Mouse (Mus musculus) CD4-positive helper T cell, adult 2 months (primary cell): ENCODE measurements around the gene Clec16a.

Source experiments
- DNase-seq: peaks from one replicate; pipeline ENCODE4 v3.0.0-alpha.2; 2012; ENCODE audit warnings: low read depth, missing footprints, low spot score

The Clec16a gene

GRCm38 (mm10) chr16:10675612-10676011, 130.5 kb downstream of the Clec16a start:
- no peak for DNase-seq

DNA sequence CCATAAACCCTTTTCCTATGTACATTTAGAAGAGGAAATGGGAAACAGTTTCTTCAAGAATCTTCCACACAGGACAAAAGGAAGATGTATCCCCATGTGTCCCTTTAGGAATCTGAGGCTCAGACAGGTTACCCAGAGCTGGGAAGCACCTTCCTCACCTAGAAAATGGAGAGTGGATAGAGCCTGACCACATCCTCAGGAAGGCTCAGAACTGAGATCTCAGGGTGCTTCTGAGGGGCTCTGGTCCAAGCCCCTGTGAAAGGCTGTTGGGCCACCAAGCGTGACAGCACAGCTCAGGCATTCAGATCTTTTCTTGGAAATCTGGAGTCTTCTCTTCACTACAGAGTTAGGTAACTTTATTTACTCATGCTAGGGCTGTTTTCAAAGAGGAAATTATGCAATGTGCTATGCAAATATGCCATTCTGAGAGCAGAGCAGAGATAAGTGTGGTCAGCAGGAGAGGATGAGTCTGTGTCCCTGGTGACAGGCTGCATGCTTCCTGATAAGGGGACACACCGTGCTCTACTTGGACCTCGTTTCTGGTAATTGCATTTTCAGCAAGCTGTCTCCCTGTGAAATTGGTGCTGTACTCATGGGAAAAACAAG, 131.4 kb downstream of the Clec16a start:
- DNase-seq, result no peak

DNA sequence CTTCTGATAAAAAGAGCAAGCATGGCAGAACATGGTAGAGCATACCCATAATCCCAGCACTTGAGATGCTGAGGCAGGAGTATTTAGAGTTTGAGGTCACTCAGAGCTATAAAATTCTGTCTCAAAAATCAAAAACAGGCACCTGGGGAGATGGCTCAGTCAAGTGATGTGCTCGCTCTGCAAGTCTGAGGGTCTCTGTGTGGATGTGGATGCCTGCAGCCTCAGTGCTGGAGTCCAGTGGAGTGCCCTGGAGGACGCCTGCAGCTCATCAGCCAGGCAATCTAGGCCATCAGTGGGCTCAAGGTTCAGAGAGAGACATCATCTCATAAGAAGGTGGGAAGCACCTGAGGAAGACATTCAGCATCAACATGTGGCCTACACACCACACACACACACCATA, 137.4 kb downstream of the Clec16a start:
- no peak for DNase-seq

GRCm38 (mm10) chr16:10683193-10684000, 138.3 kb downstream of the Clec16a start:
- DNase-seq, result peak; percentile 60

DNA sequence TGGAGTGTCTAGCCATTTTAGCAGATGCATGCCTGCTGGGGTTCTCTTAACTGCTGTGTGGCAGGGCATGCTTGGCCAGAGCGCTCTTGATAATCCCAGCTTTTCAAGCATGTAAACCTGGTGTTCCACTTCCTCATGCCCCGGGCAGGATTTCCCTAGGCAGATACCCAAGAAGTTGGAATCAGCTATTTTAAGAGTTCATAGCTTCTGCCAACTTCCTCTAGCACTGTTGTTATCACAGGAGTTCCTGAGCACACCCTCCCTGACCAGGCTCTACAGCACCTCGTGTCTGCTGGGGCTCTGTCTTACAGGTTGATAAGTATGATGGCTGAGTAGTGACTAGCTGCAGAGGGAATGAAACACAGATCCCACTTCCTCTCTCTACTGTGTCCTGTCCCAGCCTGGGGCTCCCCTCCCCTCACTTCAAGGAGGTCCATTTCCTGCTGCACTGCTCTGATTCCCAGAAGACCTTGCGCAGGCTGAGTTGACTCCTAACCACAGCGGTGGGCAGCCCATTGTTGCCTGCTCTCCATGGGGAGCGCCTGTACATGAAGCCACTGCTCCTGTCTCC, 144.7 kb downstream of the Clec16a start:
- peak; percentile 70 for DNase-seq

DNA sequence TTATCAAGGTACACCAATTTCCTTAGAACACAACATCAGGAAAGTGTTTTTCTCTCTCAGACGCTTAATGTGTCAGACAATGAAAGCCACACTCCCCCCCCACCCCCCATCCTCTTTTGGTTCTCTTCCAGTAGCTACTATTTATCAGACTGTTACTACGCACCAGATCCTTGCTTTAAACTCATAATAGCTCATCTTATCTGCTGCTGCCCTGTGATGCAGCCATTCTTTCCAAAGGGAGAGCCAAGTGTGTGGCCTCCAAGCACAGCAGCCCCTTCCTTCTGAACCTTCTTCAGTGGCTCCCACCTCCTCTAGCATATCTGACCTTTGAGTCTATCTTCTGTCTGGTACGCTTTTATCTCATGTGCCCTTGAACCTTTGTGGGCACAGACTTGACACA, 145.3 kb downstream of the Clec16a start:
- DNase-seq, result peak; percentile 54

- DNase-seq, result peak; percentile 51
Measured at GRCm38 (mm10) chr16:10691705-10692104, 146.6 kb downstream of the Clec16a start.

DNA sequence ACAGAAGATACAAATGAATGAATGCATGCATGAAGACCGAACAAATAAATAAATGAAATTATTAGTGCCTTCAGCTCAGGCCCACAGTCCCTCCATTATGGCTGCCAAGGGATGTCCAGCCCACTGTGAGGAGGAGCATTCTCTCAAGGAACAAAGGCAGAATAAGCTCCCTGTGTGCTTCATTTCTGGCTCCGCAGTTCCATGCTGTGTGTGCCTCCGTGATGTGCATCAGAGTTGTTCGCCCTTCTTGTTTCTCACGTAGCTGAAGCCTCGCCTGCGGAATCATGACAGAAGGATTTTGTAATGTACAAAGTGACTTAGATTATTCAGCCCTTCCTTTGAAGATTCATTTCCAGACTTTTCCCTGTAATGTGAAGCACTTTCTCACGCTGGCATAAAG, 147.7 kb downstream of the Clec16a start:
- no peak for DNase-seq

- DNase-seq, result no peak
Measured at GRCm38 (mm10) chr16:10693424-10693823, 148.3 kb downstream of the Clec16a start.

DNA sequence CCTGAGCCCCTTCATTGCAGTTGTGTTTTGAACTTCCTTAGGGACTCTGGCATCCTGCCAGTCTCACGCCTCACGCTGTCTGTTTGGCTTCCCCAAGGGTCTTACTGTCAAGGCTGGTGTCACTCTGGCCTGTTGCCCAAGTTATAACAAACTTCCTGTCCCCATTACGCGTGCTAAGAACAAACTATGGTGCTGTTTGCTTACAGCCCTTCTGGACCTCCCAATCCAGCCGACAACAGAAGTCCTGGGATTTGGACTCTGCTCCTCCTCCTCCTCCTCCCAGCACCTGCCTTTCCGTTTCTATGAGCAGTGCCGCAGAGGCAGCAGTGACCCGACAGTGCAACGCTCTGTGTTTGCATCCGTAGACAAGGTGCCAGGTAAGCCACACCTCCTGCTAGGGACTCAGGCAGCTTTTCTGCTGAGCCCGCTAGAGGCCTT, 149.3 kb downstream of the Clec16a start:
- DNase-seq, result peak; percentile 49

DNA sequence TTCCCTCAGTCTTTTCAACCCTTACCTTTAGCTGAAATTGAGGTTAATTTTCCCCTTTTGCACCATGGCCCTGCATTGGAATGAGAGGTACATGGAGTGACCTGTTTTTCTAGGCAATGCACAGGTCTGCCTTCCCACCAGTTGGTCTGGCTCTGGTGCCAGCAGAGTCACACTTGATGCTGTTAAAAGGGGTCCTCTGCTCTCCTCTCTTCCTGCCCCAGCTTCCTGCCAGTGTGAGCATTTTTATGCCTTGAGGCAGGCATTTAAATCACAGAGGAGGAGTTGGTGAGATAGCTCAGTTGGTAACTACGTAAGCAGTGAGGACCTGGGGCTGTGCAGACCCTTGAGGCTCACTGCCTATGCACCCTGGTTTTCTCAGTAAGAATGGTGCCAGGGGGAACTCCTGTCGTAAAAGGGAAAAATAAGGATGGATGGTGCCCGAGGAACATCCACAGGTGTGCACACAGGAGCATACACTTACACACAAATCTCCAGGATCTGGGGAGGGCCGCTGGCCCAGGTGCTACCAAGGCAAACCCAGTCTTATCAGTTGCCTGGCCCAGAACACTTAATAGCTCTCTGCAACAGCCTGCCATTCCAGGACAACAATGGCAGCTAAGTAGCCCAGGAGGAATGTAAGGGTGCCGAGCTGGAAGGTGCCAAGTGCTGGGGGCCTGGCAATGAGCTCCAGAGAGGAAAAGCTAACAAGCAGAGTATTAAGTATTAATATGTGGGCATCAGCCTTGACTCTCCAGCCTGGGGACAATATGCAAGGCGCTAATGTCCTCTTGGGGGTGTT, 152.9 kb downstream of the Clec16a start:
- DNase-seq, result no peak

DNA sequence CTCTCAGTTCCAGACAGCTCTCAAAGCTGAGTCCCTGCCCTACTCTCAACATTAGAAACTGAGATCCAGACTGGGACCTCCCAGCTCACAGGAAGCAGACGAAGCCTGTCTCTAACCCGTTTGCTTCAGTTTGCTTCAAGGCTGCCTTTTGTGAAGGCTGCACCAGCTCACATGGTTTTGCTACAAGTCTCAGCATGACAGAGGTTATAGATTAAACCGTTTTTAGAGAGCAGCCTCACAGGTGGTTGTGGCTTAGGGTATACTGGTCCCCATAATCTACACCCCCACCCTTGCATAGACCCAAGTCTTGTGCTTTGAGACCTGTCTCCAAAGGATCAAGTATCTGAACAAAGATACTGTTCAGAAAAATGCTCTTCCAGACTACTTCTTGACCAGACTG, 154.2 kb downstream of the Clec16a start:
- DNase-seq, result no peak

- DNase-seq, result no peak
Measured at GRCm38 (mm10) chr16:10700160-10700559, 155.0 kb downstream of the Clec16a start.

- no peak for DNase-seq
Measured at GRCm38 (mm10) chr16:10702399-10702798, 157.3 kb downstream of the Clec16a start.

GRCm38 (mm10) chr16:10703932-10704331, 158.8 kb downstream of the Clec16a start:
- DNase-seq, result peak; percentile 25

DNA sequence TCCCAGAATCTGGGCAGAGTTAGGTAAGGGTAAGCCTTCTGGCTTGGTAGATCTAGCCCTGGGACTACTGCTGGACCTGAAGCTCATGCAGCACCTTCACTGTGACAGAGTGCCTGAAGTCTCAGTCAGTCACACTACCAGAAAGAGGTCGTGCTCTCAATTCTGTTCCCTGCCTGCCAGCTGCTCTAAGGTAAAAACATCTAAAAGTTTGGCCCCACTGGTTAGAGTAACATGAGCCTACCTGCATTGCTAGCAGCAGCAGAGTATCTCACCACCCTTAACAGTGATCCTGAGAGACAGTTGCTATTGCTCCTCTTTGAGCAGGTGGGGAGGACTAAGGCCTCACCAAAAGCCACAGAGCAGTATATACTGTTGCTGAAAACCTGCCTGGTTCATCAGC, 160.3 kb downstream of the Clec16a start:
- DNase-seq, result no peak

GRCm38 (mm10) chr16:10711524-10711923, 166.4 kb downstream of the Clec16a start:
- DNase-seq, result no peak

DNA sequence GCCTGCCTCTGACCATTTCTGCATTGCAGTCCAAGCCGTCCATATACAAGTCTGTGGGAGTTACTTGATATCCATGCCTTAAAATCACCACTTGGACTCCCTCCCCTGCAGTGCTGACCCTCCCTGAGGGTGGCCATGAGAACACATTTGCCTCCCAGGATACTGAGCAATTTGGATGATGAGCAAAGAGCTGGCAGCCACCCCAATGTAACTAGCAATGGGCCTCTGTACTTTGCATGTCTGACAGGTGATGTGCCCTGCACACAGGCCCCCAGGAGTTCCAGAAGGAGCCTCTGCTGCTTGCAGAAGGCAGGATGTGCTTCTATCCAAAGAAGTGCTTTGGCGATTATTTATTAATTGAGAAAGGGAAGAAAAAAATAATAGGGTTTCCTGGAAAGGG, 167.9 kb downstream of the Clec16a start:
- no peak for DNase-seq

GRCm38 (mm10) chr16:10713441-10714239, 168.5 kb downstream of the Clec16a start:
- DNase-seq, result no peak

- no peak for DNase-seq
Measured at GRCm38 (mm10) chr16:10715211-10715610, 170.1 kb downstream of the Clec16a start.

DNA sequence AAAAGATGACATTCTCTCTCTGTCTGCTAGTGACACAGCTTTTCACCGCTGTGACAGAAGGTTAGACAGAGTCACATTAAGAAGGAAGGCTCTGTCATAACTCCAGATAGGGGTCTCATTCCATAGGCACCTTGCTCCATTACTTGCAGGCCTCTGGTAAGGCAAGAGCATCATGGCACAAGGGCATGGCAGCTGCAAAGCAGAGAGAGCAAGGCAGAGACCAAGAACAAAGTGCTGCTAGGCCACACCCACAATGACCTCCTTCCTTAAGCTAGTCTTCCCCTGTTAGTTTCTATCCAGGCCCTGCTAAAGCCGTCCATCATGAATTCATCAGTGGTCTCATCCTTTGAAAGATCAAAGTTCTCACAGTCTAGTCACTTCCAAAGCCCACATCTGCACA, 170.5 kb downstream of the Clec16a start:
- no peak for DNase-seq
